Mouse (Mus musculus): Measurements from ENCODE around the gene Pom121l2. TPM values are rescaled to one million over a fixed set of nuclear protein-coding genes. Genes with fewer than 3 reads are reported as not detected.

Pom121l2 gene
- polyA plus RNA-seq, 1 experiment from 2014 or later = not detected

DNA sequence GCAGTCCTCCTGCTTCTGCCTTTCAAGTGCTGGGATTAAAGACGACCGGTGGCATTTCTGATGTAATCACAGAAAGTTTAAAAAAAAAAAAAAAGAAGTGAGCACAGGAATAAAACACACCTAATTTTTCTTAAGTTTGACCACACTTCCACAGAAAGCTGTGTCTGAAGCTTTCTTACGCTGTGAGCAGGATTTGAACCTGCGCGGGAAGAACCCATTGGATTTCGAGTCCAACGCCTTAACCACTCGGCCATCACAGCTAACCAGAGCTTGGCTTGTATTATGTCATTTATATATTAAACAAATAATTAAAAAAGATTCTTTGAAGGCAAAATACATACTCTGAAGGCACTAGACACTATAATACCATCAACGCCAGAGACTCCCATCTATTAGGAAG, 41.2 kb downstream of the Pom121l2 start:
- Histone ChIP-seq H3K27me3 (replicated peaks; ENCODE audit: control insufficient read depth, insufficient read depth, low read length) (peaks cover 20% of the 10 kb centered on the region), H3K9me3 (ENCODE audit: control insufficient read depth, low read length) (no peaks in the 10 kb centered on the region), H3K9ac (ENCODE audit: low read depth, low read length) (no peak overlapping the region), H3K4me2 (ENCODE audit: low read length) (peak overlapping the region; percentile 61), H3K4me1 (ENCODE audit: control insufficient read depth, insufficient read depth, low read depth, low read length) (peaks cover 3% of the 10 kb centered on the region), H3K27ac (ENCODE audit: low read depth, low read length) (no peak overlapping the region), H3K4me3 (ENCODE audit: low read length) (peak overlapping the region; percentile 36), H3K36me3 (ENCODE audit: control insufficient read depth, insufficient read depth, low read length) (no peaks in the 10 kb centered on the region)
- WGBS = under 1% methylated on average over 9 of the region's 9 CpGs
- ATAC-seq = peak; percentile 64; the same call in 1 of the 2 replicates

DNA sequence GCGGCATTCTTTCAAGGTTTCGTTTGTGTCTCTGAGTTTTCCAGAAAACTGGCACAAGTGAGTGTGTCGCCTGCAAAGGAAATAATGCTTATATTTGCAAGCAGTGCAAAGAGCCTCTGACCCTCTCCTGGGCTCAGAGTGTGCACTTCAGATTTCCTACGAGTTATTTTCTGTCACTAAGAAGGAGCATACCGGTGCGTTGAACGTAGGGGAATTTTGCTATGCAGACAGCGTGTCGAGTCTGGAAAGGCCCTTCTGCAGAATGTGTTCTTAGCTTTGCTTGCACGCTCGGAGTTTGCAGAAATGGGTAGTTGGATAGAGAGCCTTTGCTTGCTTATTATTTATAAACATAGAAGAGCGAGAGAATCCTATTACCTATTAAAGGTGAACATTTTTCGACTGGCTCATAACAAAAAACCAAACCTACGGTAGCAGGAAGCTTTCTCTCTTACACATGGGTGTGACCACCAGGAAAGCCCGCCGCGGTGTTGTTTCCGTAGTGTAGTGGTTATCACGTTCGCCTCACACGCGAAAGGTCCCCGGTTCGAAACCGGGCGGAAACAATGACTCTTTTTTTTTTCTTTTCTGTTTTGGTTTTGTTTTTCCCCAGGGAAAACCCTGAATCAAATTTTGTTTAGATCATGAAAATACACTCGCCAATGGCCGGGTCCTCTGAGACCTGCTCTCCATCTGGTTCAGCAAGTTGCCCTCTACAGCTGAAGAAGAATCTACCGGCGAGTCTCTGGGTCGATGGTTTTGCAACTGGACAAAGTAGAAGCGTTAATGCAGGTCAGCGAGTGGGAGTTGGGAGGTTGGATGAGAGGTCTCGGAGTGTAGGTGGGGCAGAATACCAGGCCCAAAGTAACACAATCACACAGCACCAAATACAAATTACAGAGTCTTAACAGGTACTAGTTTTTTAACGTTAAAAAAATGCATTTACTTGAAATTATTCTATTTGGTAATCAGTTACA, 45.4 kb downstream of the Pom121l2 start:
- H3K4me1 ChIP-seq (ENCODE audit: control insufficient read depth, insufficient read depth, low read depth, low read length) = no peaks in the 10 kb centered on the region; the same call in 1 of the 2 replicates
- H3K4me2 ChIP-seq (ENCODE audit: low read length) = peak overlapping the region; percentile 69
- H3K9ac ChIP-seq (ENCODE audit: low read depth, low read length) = peak overlapping the region; percentile 47; the same call in 1 of the 2 replicates
- no peaks in the 10 kb centered on the region for H3K36me3 ChIP-seq (ENCODE audit: control insufficient read depth, insufficient read depth, low read length)
- peak overlapping the region; percentile 44 for H3K4me3 ChIP-seq (ENCODE audit: low read length)
- no peaks in the 10 kb centered on the region for H3K9me3 ChIP-seq (ENCODE audit: control insufficient read depth, low read length)
- no peaks in the 10 kb centered on the region for H3K27me3 ChIP-seq (replicated peaks; ENCODE audit: control insufficient read depth, insufficient read depth, low read length)
- 1% methylated on average over 35 of the region's 35 CpGs for WGBS
- peak overlapping the region; percentile 62; the same call in 1 of the 2 replicates for H3K27ac ChIP-seq (ENCODE audit: low read depth, low read length)
- peak; percentile 67 for ATAC-seq

DNA sequence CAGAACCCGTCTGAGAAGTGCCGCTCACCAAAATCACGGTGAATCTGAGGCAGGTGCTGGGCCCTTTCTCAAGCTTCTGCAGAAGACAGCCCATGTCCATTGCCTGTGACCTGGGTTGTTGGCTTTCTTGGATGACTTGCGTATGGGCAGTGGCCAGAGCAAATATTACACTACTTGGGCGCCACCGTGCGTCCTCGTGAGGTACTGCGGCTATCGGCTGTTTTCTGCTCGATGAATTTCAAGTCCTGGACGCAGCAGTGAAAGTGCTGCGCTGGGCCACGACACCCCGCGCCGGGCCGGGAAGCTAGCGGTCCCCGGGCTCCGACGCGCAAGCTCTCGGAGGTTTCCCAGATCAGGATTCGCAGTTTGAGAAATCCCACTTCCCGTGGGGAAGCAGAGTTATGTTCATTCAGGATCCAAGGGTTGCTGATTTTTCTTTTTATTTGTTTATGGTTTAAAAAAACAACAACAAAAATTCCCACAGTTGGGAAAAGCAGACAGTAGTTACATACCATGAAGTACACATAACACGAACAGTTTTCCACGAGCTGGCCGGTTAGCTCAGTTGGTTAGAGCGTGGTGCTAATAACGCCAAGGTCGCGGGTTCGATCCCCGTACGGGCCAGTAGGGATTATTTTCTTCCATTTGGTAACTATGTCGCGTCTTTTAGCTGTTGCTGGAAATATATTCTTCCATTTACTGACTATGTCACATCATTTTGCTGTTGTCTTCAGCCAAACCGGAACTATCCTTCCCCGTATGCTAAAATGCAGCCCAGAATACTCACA, 47.9 kb downstream of the Pom121l2 start:
- no peak overlapping the region for H3K27ac ChIP-seq (ENCODE audit: low read depth, low read length)
- WGBS = under 1% methylated on average over 40 of the region's 40 CpGs

DNA sequence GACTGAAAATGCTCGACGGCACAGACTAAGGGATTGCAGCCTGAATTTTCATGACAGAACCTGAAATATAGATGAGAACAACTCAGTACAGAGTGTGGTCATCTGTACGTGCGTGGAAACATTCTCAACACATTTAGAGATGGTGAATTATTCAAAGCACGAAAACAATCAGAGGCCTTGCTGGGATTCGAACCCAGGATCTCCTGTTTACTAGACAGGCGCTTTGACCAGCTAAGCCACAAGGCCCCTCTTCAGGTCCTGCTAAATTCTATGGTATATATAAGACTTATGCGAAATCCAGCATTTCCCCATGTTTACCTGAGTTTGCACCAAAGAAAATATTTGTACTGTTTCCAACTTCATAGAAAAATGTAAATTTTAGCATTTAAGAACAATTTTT, 48.9 kb downstream of the Pom121l2 start:
- no peaks in the 10 kb centered on the region for H3K9me3 ChIP-seq (ENCODE audit: control insufficient read depth, low read length)
- H3K27me3 ChIP-seq (replicated peaks; ENCODE audit: control insufficient read depth, insufficient read depth, low read length) = no peaks in the 10 kb centered on the region
- H3K4me2 ChIP-seq (ENCODE audit: low read length) = no peak overlapping the region
- no peak overlapping the region for H3K9ac ChIP-seq (ENCODE audit: low read depth, low read length)
- no peak overlapping the region for H3K4me3 ChIP-seq (ENCODE audit: low read length)
- 27% methylated on average over 8 of the region's 8 CpGs for WGBS
- peaks cover 4% of the 10 kb centered on the region for H3K4me1 ChIP-seq (ENCODE audit: control insufficient read depth, insufficient read depth, low read depth, low read length)
- H3K36me3 ChIP-seq (ENCODE audit: control insufficient read depth, insufficient read depth, low read length) = no peaks in the 10 kb centered on the region
- no peak for ATAC-seq
- H3K27ac ChIP-seq (ENCODE audit: low read depth, low read length) = no peak overlapping the region

More for the DNA sequence above, 47.9 kb downstream of the Pom121l2 start:
- Histone ChIP-seq H3K9me3 (ENCODE audit: control insufficient read depth, low read length) (no peaks in the 10 kb centered on the region), H3K4me1 (ENCODE audit: control insufficient read depth, insufficient read depth, low read depth, low read length) (no peaks in the 10 kb centered on the region), H3K4me3 (ENCODE audit: low read length) (peak overlapping the region; percentile 42), H3K4me2 (ENCODE audit: low read length) (peak overlapping the region; percentile 53), H3K27me3 (replicated peaks; ENCODE audit: control insufficient read depth, insufficient read depth, low read length) (no peaks in the 10 kb centered on the region), H3K9ac (ENCODE audit: low read depth, low read length) (peak overlapping the region; percentile 47), H3K36me3 (ENCODE audit: control insufficient read depth, insufficient read depth, low read length) (no peaks in the 10 kb centered on the region)
- peak; percentile 83 for ATAC-seq

DNA sequence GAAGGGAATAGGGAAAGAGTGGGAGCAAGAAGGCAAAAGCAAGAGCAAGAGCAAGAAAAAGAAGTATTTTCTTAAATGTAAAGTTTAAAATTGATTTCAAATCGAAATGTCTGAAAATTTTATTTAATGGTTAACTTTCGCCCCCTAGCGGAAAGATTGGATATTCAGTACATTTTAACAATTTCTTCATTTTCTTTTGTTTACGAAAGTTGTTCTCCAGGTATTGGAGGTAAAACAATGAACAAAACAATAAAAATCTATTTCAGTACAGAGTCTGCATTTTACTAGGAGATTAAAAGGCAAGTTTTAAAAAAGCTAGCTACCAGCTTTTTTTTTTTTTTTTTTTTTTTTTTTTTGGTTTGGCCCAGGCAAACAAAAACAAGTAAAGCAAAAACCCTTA, 49.5 kb downstream of the Pom121l2 start:
- WGBS = 16% methylated on average over 4 of the region's 4 CpGs
- no peak overlapping the region for H3K4me3 ChIP-seq (ENCODE audit: low read length)
- H3K27me3 ChIP-seq (replicated peaks; ENCODE audit: control insufficient read depth, insufficient read depth, low read length) = no peaks in the 10 kb centered on the region
- H3K36me3 ChIP-seq (ENCODE audit: control insufficient read depth, insufficient read depth, low read length) = no peaks in the 10 kb centered on the region
- H3K27ac ChIP-seq (ENCODE audit: low read depth, low read length) = no peak overlapping the region
- no peak for ATAC-seq
- H3K4me1 ChIP-seq (ENCODE audit: control insufficient read depth, insufficient read depth, low read depth, low read length) = peaks cover 4% of the 10 kb centered on the region
- no peak overlapping the region for H3K9ac ChIP-seq (ENCODE audit: low read depth, low read length)
- H3K4me2 ChIP-seq (ENCODE audit: low read length) = no peak overlapping the region
- H3K9me3 ChIP-seq (ENCODE audit: control insufficient read depth, low read length) = no peaks in the 10 kb centered on the region

DNA sequence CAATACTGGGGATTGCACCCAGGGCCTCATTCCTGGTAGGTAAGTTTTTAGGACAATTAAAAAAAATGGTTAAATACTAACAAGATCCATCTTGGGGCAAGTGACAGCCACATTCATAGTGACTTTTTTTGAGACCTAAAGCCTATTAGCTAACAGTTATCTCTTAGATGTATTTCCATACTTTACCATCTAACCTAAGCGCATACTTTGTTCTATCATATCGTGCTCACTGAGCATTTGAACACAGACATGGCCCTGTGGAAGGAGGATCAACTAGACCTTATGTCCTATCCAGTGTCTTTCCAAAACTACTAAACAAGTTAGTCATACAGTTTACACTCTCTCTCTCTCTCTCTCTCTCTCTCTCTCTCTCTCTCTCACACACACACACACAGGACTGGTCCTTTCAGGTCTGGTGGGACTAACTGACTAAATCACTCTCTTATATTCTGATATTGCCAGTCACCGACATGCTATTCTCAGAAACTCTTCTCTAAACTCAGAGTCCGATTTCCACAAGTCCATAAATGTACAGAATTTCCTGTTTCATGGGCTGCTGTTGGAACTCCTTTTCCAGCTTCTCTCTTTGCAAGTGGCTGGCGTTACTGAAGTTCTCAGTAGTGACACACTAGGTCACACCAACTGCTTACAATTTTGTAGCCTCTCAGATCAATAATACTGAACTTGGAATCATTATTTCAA, 52.9 kb downstream of the Pom121l2 start:
- Histone ChIP-seq H3K36me3 (ENCODE audit: control insufficient read depth, insufficient read depth, low read length) (no peaks in the 10 kb centered on the region), H3K9me3 (ENCODE audit: control insufficient read depth, low read length) (no peaks in the 10 kb centered on the region), H3K9ac (ENCODE audit: low read depth, low read length) (no peak overlapping the region; the same call in 1 of the 2 replicates), H3K4me2 (ENCODE audit: low read length) (peak overlapping the region; percentile 15; the same call in 1 of the 2 replicates), H3K27me3 (replicated peaks; ENCODE audit: control insufficient read depth, insufficient read depth, low read length) (no peaks in the 10 kb centered on the region), H3K4me3 (ENCODE audit: low read length) (no peak overlapping the region), H3K27ac (ENCODE audit: low read depth, low read length) (no peak overlapping the region), H3K4me1 (ENCODE audit: control insufficient read depth, insufficient read depth, low read depth, low read length) (peaks cover 11% of the 10 kb centered on the region)
- 57% methylated on average over 5 of the region's 5 CpGs for WGBS
- ATAC-seq = no peak

DNA sequence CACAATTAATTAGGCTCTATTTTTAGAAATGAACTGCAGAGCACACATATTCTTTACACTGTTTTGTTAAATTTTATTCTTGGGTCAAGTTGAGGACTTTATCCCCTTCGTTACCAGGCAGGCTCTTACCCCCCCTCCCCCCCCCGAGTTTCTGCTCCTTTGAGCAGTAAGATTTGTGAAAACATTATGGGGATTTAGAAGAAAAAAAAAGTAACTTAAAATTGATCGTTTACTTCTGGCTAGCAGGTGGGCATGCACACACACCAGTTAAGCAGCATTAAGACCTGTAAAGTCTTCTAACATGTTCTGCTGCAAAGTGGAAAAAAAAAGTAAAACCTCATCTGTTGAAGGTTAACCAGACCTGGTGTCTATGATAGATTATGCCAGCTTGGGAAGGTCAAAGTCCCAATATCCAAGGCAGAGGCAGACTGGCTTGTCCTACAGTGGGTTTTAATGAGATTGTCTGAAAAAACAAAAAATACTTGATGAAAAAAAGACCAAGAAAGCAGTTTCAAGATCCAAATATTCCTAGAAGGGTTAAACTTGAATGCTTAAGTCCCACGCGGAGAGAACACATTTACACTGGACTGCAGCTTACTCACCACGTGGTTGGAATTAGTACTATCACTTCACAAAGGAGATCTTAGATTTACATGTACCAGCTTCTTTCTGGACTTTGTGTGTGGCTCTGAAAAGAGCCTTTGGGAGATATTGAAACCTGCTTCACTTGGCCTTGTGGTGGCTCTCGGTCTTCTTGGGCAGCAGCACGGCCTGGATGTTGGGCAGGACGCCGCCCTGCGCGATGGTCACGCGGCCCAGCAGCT, 53.7 kb downstream of the Pom121l2 start:
- ATAC-seq = no peak
- Histone ChIP-seq H3K36me3 (ENCODE audit: control insufficient read depth, insufficient read depth, low read length) (no peaks in the 10 kb centered on the region), H3K4me2 (ENCODE audit: low read length) (peak overlapping the region; percentile 68), H3K27ac (ENCODE audit: low read depth, low read length) (no peak overlapping the region), H3K27me3 (replicated peaks; ENCODE audit: control insufficient read depth, insufficient read depth, low read length) (no peaks in the 10 kb centered on the region), H3K9me3 (ENCODE audit: control insufficient read depth, low read length) (no peaks in the 10 kb centered on the region), H3K4me3 (ENCODE audit: low read length) (peak overlapping the region; percentile 45), H3K9ac (ENCODE audit: low read depth, low read length) (peak overlapping the region; percentile 2; the same call in 1 of the 2 replicates), H3K4me1 (ENCODE audit: control insufficient read depth, insufficient read depth, low read depth, low read length) (peaks cover 11% of the 10 kb centered on the region)
- WGBS = under 1% methylated on average over 8 of the region's 14 CpGs

Measured in hindbrain, embryonic 16.5 days (tissue).